Mouse (Mus musculus) olfactory bulb, adult 2 months (tissue): ENCODE data around the gene H3f3a.
A peak's percentile ranks its signal among the peaks of the same experiment; 100 is the strongest.

Experiments
- CTCF ChIP-seq: fragments of 200-500 bp; IDR thresholded peaks from 2 replicates; pipeline ENCODE4 v1.5.1; 2012; ENCODE audit warnings: low read depth, mild to moderate bottlenecking, low read length, moderate library complexity; ENCODE audit not compliant: insufficient read depth
- POLR2A ChIP-seq: fragments of 200-500 bp; IDR thresholded peaks from 2 replicates; pipeline ENCODE4 v1.6.1; 2012; ENCODE audit warnings: mild to moderate bottlenecking, low read depth, low read length, moderate library complexity; ENCODE audit not compliant: insufficient read depth

- TF ChIP-seq POLR2A: peak; percentile 28; the same call in 1 of the 2 replicates
- TF ChIP-seq CTCF: peak; percentile 81
Observed at GRCm38 (mm10) chr1:180768334-180769168, 45.2 kb downstream of the H3f3a start.
